Mouse (Mus musculus): ENCODE data around the gene Prkn. TPM values are rescaled to one million over a fixed set of nuclear protein-coding genes. Genes with fewer than 3 reads are reported as not detected.

Gene Prkn
- total RNA-seq, 2 experiments from 2014 or later: 12.3 to 13.1 TPM

GRCm38 (mm10) chr17:10987040-10987439, 146.9 kb downstream of the Prkn start:
- no peak for DNase-seq

GRCm38 (mm10) chr17:10997291-10997690, 157.1 kb downstream of the Prkn start:
- no peak for DNase-seq

DNA sequence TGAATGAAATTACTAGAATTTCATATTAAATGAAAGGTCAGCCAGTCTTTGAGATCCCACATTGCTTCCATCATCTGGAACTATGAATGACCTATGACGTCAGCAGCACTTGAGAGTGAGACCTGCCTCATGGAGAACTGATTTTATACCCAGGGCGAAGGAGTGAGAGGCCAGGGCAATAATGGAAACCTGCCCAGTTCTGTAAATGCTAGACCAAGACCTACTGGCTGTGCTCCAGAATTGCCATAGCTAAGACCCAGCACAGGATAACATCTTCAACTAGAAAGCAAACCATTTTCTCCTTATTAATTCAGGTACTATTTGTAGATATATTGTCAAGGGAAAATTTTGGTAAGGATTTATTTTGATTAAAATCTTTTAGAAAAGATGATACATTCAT, 183.2 kb downstream of the Prkn start:
- DNase-seq: no peak

DNA sequence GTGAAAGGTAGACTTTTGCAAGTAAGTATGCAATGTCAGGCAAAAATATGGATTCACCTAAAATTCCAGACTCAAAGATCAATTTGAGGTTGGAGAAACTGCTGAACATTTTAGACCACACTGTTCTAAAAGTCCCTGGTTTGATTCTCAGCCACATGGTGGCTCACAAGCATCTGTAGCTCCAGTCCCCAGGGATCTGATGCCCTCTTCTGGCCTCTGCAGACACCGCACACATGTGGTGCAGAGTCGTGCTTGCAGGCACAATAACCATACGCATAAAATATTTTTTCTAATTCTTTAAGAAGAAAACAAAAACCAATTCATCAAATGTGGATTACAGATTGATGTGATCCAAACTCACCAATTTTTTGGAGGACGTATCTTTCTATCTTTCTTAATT, 189.2 kb downstream of the Prkn start:
- no peak for DNase-seq

GRCm38 (mm10) chr17:11030936-11031335, 190.8 kb downstream of the Prkn start:
- no peak for DNase-seq

DNA sequence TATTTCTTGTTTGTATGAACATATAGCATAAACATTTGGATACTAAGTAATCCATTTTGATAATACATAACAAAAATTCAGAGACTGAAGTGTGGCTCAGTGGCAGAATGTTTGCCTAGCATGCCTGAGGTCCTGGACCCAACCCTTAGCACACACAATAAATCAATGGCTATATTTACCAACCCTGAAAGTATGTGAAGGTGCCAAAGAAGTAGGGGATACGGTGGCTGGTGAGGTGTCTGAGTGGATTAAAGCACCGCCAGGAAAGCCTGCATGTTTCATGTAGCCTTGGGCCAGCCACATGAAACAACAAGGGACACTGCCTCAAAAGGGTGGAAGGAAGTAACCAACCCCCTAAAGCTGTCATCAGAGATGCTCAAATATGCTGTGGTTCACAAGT, 192.2 kb downstream of the Prkn start:
- DNase-seq: no peak

- DNase-seq: no peak
Measured at GRCm38 (mm10) chr17:11033594-11033993, 193.4 kb downstream of the Prkn start.

- peak in 1 of 2 experiments; percentile 5 for DNase-seq
Measured at GRCm38 (mm10) chr17:11038272-11038671, 198.1 kb downstream of the Prkn start.

GRCm38 (mm10) chr17:11058986-11059385, 218.8 kb downstream of the Prkn start:
- no peak for DNase-seq

- no peak for DNase-seq
Measured at GRCm38 (mm10) chr17:11067076-11067703, 227.0 kb downstream of the Prkn start.

- peak; percentile 57 to 59 for DNase-seq
Measured at GRCm38 (mm10) chr17:11067704-11068475, 227.7 kb downstream of the Prkn start.

DNA sequence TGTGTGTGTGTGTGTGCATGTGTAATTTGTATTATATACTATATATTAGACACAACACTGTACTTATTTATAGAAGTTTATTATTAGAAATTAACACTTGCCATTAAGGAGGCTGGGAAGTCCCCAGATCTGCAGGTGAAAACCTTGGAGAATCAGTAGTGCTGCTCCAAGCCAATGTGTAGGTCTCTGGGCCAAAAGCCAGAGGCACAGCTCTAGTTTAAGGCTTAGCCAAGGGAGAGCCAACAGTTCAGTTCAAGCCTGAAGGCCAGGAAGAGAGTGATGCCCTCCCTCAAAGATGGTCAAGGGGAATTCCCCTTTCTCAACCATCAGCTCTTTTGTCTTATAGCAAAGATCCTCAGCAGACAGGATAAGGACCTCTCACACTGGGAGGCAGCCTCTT, 230.8 kb downstream of the Prkn start:
- DNase-seq: no peak

DNA sequence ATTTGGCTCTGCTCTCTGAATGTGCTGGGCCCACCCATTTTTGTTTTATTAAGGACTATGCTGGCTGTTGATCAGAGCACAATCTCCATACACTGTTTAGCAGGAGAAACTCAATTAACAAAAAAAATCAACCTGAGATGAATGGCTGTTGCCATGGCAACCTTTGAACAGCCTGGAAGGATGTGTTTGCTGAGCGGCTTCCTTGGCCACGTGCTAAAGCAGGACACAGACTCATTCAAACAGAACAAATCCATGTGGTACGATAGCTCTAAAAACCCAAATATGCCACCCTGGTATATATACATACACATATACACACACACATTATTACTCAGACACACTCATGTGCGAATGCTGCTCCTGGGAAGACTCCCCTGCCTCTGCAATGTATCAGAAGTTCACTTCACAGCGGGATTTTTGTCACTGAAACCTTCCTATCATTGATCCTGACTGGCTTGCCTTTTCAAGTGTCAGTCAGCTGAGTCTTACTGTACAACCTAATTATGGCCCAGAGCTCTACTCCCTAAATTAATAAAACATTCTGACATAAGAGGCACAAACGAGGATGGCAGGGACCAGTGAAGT, 236.2 kb downstream of the Prkn start:
- DNase-seq: no peak

DNA sequence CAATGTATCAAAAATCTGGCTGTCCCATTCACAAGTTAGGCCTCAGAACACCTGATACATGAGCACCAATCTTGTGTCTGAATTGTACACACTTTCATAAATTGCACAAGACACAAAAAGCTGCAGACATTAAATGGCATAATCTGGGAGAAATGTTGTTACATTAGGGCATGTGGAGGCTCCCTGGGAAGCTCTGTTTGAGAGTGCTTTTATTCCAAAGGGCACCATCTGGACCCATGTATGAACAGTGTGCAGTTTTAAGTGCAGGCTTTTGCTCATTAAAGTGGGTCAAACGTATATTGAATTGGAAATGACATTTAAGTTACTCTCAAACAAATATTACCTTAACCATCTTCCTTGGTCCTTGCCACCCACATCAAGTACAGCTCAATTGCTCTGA, 246.3 kb downstream of the Prkn start:
- no peak for DNase-seq

DNA sequence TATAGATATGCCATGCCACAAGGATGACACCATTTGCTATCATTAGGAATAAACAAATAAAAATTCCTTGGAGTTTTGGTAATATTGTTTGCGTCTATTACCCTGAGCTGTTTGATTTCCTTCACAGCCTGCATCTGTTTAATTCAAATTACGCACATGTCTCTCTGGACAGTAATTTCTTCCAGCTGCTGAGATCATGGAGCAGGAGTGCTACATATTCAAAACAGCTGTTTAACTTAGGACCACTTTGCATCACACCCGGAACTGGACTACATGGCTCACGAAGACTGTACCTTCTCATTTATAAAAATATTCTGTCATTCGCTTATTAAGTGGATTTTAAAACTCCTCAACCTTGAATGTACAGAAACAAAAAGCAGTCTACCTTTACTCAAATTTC, 246.9 kb downstream of the Prkn start:
- DNase-seq: peak in 1 of 2 experiments; percentile 14

DNA sequence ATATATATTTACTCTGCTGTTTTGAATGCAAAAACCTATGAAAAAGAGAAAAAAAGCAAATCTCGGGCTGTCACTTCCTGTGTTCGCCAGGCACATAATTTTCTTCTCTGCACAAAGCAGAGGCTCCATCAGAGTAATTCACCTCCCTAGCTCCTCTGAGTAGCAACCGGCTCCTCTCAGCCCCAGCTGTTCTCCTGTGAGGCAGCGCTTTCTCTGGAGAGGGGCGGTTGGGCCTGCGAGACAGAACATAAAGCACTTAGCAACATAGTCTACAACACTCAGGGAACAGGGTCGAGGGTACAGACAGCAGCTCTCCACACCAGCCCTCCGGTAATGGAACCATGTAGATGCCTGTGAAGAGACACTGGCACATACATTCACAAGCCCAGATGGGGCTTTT, 247.6 kb downstream of the Prkn start:
- DNase-seq: no peak

DNA sequence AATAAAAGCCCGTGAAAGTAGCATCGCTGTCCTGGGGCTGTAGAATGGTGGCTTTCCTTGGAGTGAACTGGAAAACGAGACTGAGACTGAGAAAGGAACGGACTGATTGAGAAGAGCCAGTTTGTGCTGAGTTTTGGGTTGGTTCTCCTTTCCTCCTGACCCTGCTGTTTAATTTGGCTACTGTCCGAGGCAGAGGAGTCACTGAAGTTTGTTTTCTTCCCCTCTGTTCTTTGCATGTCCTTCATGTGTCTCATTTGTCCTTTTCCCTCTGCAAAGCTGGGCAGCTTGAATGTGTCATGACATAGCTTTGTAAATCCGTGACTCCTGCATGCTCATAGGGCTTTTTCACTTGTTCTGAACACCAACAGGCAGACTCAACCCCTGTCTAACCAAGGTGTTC, 249.2 kb downstream of the Prkn start:
- peak; percentile 14 to 30 for DNase-seq

DNA sequence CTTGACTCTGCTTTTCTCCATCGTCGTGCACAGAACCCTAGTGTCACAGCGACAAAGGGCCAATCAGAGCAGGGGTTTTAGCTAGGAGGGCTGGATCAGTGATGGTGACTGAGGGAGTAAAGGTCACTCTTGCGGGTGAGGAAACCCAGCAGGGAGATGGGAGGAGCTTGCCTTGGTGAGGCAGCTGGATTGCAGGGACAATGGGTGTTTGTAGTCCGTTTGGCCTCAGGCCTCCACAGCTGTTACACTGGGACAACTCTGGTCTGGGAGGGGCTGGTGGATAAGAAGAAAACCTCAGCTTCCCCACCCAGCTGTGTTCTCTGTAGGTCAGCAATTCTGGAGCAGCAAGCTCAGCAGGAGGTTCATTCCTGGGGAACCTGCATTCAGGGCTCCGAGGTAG, 252.7 kb downstream of the Prkn start:
- peak; percentile 61 to 81 for DNase-seq

DNA sequence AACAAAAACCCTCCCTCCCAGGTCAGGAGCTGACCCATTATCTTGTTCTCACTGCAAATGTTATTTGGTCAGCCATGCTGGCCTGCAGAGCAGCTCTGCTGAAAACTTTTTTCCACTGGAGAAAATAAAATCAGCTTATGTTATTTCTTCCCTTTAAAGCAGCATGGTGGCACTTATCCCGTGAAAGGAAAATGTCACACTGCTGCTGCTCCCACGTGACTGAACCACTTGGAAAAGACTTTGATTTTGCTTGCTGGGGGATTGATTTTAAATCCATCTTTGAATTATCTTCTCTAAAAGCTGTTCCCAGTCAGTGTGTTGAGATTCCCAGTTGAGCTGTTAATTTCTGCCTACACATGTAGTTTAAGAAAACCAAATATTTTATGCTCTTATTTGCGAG, 253.1 kb downstream of the Prkn start:
- DNase-seq: no peak

GRCm38 (mm10) chr17:11107007-11107406, 266.8 kb downstream of the Prkn start:
- no peak for DNase-seq

GRCm38 (mm10) chr17:11107916-11108315, 267.7 kb downstream of the Prkn start:
- DNase-seq: peak in 1 of 2 experiments; percentile 30

GRCm38 (mm10) chr17:11117508-11117907, 277.3 kb downstream of the Prkn start:
- DNase-seq: no peak

DNA sequence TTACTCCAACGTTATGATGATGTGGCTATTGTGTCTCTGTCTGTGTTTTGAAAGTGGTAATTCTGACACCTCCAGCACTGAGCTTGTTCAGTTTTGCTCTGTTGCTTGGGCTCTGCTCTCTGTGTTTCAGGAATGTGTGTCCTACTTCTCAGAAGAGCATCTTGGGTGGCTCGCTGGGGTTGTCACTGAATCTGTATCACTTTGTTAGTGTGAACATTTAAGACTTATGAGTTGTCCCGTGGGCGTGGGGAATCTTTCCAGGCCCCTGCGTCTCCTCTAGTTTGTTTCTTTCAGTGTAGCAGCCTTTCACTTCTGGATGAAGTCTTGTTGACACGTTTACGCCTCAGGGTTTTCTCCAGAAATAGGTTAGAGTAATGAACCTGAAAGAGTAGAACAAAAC, 283.9 kb downstream of the Prkn start:
- no peak for DNase-seq

DNA sequence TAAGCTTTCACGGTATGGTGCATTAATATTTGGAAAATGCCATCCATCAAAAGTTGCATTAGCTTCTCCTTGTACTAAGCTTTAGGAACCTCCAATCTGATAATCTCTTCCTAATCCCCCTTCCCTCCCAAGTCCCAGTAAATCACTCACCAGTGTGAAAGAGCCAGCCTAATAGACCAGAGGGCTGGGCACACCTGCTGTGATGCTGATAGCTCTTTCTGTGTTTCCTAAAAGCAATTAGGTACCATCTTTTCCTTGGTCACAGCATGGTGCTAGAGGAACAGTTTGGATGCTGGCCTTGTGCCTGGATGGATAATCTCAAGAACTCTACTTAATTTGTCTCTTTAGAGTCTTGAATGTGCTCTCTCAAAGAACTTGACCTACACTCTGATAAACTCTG, 287.0 kb downstream of the Prkn start:
- no peak for DNase-seq
